Mouse (Mus musculus): ENCODE measurements around the gene Rtkn. TPM values are rescaled to one million over a fixed set of nuclear protein-coding genes. Genes with fewer than 3 reads are reported as not detected.
A peak's percentile ranks its signal among the peaks of the same experiment; 100 is the strongest.

Rtkn gene
- total RNA-seq, 2 experiments from 2014 or later: 2.8 to 5.4 TPM

DNA sequence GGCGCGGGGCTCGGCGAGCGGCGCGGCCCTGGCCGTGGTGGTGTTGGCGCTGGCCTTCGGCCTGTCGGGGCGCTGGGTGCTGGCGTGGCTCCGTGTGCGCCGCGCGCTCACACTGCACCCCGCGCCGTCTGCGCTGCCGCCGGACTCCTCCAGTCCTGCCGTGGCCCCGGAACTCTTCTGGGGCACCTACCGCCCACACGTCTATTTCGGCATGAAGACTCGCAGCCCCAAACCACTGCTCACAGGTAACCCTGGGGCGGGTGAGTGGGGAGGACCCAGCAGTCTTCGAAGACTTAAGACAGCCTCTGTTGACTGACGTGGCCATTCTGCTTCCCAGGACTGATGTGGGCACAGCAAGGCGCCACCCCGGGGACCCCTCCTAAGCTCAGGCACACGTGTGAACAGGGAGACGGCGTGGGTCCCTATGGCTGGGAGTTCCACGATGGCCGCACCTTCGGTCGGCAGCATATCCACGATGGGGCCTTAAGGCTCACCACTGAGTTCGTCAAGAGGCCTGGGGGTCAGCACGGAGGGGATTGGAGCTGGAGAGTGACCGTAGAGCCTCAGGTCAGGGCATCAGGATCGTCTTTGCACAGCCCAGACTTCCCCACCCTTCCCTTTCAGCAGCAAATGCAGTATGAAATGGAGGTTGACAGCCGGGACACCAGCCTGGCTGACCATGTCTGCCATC, 19.4 kb upstream of the Rtkn start:
- DNase-seq (ENCODE audit: low spot score): no peak
- intact Hi-C loops (cut with DNase I): loop anchor here (2.0 kb wide), 1 partner anchor 43 kb away; no protein-coding TSS in a partner anchor

- no peak for DNase-seq (ENCODE audit: low spot score)
- intact Hi-C loops (cut with DNase I): no loop called here
Measured at GRCm38 (mm10) chr6:83116373-83117164, 18.7 kb upstream of the Rtkn start.

- DNase-seq (ENCODE audit: low spot score): no peak
- intact Hi-C loops (cut with DNase I): no loop called here
Measured at GRCm38 (mm10) chr6:83117165-83117438, 18.2 kb upstream of the Rtkn start.

- intact Hi-C loops (cut with DNase I): no loop called here
- DNase-seq (ENCODE audit: low spot score): no peak
Measured at GRCm38 (mm10) chr6:83117616-83118015, 17.6 kb upstream of the Rtkn start.

GRCm38 (mm10) chr6:83118369-83118768, 16.9 kb upstream of the Rtkn start:
- intact Hi-C loops (cut with DNase I): no loop called here
- no peak for DNase-seq (ENCODE audit: low spot score)

DNA sequence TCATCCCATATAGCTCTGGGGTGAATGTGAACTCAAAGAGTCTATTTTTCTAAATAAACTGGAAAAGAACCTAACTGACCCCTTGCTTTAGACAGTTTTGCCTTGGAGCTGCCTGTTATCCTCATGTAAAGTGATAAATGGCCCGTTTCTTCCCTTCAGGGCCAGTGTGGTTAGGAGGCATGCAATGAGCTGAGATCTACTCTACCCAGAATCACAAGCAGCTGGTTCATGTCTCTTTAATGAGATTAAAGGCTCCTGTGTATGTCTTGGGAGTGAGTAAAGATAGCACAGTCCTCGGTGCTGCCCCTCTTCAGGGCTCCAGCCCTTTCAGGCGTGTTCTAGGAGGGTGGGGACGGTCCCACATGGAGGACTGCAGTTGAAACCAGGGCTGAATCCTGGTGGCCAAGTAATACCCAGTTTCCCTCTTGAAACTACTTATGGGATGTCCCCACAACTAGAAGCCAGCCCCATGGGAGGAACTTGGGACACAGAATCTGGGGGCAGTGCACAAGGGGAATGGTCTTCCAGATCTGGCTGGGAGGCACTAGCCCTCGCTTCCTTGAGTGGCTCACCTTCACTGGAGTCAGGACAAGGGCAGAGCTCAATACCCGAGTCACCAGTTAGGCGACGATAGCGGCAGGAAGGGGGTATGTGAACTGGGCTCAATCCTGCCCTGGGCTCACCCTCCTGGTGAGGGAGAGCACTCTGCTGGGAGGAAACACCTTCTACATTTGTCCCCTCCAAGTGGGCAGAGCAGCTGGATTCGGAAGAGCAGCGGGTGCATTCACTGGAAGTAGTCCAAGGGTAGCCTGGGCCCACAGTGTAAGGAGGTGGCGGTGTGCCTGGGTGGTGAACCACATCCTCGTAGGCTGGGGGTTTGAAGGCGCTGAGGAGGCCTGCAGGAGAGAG, 16.2 kb upstream of the Rtkn start:
- intact Hi-C loops (cut with DNase I): no loop called here
- DNase-seq (ENCODE audit: low spot score): no peak

DNA sequence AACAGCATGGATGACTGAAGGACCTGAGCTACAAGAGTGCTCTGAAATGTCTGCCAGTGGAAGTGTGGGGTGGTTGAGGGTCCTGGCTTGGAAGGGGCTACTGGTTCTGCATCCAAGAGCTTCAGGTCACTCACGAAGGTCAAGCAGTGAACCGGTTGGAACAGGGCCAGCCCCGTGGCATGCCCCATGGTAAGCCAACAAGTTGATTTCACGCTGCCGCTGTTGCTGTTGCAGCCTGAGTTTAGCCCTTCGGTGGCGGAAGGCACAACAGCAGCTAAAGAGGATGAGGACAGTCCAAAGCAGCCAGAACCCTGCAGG, 15.6 kb upstream of the Rtkn start:
- no peak for DNase-seq (ENCODE audit: low spot score)
- intact Hi-C loops (cut with DNase I): no loop called here

- intact Hi-C loops (cut with DNase I): no loop called here
- peak; percentile 97 for DNase-seq (ENCODE audit: low spot score)
Measured at GRCm38 (mm10) chr6:83120930-83121862, 14.1 kb upstream of the Rtkn start, which contains the start of gene Wbp1. TSS of gene Wbp1 (minus strand) at chr6:83121559.

- intact Hi-C loops (cut with DNase I): no loop called here
- DNase-seq (ENCODE audit: low spot score): no peak
Measured at GRCm38 (mm10) chr6:83121863-83122710, 13.2 kb upstream of the Rtkn start.

GRCm38 (mm10) chr6:83122961-83123360, 12.3 kb upstream of the Rtkn start:
- intact Hi-C loops (cut with DNase I): no loop called here
- no peak for DNase-seq (ENCODE audit: low spot score)

GRCm38 (mm10) chr6:83124851-83125312, 10.4 kb upstream of the Rtkn start:
- DNase-seq (ENCODE audit: low spot score): peak; percentile 85
- intact Hi-C loops (cut with DNase I): no loop called here

DNA sequence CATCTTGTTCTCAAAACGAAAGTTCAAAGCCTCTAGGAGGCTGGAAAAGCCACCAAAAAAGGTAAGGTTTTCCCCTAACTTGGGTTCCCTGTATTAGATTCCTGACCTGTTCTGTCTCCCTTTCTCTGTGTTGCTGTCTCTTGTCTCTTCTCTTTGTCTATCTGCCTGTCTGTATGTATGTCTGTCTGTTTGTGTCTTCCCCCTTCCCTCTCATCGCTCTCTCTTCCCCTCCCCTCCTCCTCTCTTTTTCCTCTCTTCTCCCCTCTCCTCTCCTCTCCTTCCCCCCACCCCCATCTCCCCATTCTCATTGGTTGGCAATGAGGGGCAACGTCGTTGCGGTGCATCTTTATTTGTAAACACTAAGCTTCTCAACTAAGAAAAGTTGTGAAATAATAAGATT, 9.9 kb upstream of the Rtkn start, which contains the start of gene Ino80b:
Gene Ino80b, minus strand, starts transcription at position 101 of the 400 bp plus-strand sequence.
- intact Hi-C loops (cut with DNase I): no loop called here
- no peak for DNase-seq (ENCODE audit: low spot score)

GRCm38 (mm10) chr6:83127419-83127818, 7.8 kb upstream of the Rtkn start:
- DNase-seq (ENCODE audit: low spot score): no peak
- intact Hi-C loops (cut with DNase I): no loop called here

GRCm38 (mm10) chr6:83131469-83132034, 3.7 kb upstream of the Rtkn start:
- intact Hi-C loops (cut with DNase I): no loop called here
- DNase-seq (ENCODE audit: low spot score): no peak

DNA sequence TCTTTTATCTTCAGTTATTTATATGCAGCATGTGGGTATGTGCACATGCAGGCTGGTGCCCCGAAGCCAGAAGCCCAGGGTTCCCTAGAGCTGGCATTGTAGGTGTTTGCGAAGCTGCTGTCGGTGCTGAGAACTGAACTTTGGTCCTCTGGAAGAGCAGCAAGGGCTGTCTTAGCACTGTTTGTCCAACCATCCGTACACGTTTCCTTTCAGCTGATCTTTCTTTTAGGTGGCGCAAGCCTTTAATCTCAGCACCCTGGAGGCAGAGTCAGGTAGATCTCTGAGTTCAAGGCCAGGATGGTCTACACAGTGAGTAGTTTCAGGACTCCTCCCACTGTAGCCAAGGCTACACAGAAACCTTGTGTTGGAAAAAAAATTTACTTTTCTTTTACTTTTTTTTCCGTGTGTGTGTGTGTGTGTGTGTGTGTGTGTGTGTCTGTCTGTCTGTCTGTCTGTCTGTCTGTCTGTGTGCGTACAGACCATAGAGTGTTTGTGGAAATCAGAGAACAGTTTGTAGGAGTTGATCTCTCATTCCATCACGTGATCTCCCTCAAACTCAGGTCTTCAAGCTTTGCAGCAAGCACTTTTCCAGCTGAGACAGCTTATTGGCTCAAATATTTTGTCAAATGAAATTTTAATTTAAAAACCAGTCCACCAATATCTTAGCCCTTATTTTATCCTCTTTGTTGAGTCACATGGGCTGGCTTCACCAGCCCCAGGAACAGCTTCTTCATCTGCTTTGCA, 2.9 kb upstream of the Rtkn start:
- intact Hi-C loops (cut with DNase I): no loop called here
- DNase-seq (ENCODE audit: low spot score): no peak

- no peak for DNase-seq (ENCODE audit: low spot score)
Measured at GRCm38 (mm10) chr6:83134226-83134625, 1.0 kb upstream of the Rtkn start.

GRCm38 (mm10) chr6:83135571-83136161, 403 bp downstream of the Rtkn start:
- intact Hi-C loops (cut with DNase I): no loop called here
- DNase-seq (ENCODE audit: low spot score): no peak

More at GRCm38 (mm10) chr6:83134226-83134625, 1.0 kb upstream of the Rtkn start:
- intact Hi-C loops (cut with DNase I): no loop called here
